Mouse (Mus musculus): ENCODE data around the gene Egfl7.

- no peak for TF ChIP-seq GATA1 (IDR thresholded peaks at IDR 0.05; ENCODE audit: low read length)
- TF ChIP-seq TAL1 (IDR thresholded peaks at IDR 0.05; ENCODE audit: low read length): no peak
Observed at GRCm38 (mm10) chr2:26605331-26605730, 25.5 kb downstream of the Egfl7 start.
